Mouse (Mus musculus) lung, postnatal 0 days (tissue): ENCODE measurements around the gene Mad1l1.
"Not testable (repeated sequence)": the region's sequence is repeated elsewhere in the genome, so short reads cannot be mapped to it uniquely, and the experiment has no call there.

Experiments used
- CTCF ChIP-seq: IDR thresholded peaks from 2 replicates; pipeline ENCODE4 v1.5.1; 2016; ENCODE audit warnings: antibody characterized with exemption, mild to moderate bottlenecking
- EP300 ChIP-seq: IDR thresholded peaks from 2 replicates; pipeline ENCODE4 v1.6.1; 2016; ENCODE audit warnings: antibody characterized with exemption, mild to moderate bottlenecking, control low read depth

- TF ChIP-seq CTCF, EP300: not testable (repeated sequence)
Measured at GRCm38 (mm10) chr5:140368126-140368525, 46.8 kb upstream of the Mad1l1 start.
